Mouse (Mus musculus) cortical plate, adult 2 months (tissue): ENCODE data around the gene Sec24d.

Source experiments
- CTCF ChIP-seq: fragments of 200-500 bp; IDR thresholded peaks from 2 replicates; pipeline ENCODE4 v1.5.1; 2011; ENCODE audit warnings: mild to moderate bottlenecking, control low read depth, low read length; ENCODE audit not compliant: insufficient read depth; ENCODE audit errors: extremely low read depth
- POLR2A ChIP-seq: fragments of 200-500 bp; IDR thresholded peaks from 2 replicates; pipeline ENCODE4 v1.6.1; 2011; ENCODE audit warnings: mild to moderate bottlenecking, low read length, control low read depth; ENCODE audit not compliant: insufficient read depth; ENCODE audit errors: extremely low read depth

DNA sequence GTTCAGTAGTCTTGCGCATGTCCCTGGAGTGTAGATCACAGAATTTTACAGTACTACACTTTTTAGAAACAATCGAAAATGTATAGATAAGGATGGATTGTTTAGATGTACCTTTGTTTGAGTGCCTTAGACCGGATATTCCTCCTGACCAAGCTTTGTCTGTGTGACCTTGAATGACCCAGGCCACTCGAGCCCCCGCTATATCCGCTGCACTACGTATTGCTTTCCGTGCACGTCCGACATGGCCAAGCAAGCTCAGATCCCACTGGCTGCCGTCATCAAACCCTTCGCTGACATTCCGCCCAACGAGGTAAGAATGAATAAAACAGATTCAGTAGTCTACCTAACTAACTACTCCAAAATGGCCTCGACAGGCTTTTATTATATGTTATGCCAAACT, 38.4 kb downstream of the Sec24d start:
- TF ChIP-seq CTCF (no peak), POLR2A (no peak)
